Mouse (Mus musculus) lung, adult 2 months (tissue): ENCODE measurements around the gene Arhgef26.

Experiments
- CTCF ChIP-seq: fragments of 200-500 bp; IDR thresholded peaks from 2 replicates; pipeline ENCODE4 v1.5.1; 2011; ENCODE audit warnings: mild to moderate bottlenecking, low read length, control low read depth; ENCODE audit not compliant: insufficient read depth
- POLR2A ChIP-seq: fragments of 200-500 bp; IDR thresholded peaks from 2 replicates; pipeline ENCODE4 v1.6.1; 2011; ENCODE audit warnings: low read depth, mild to moderate bottlenecking, control low read depth, low read length, borderline replicate concordance; ENCODE audit errors: extremely low read depth

DNA sequence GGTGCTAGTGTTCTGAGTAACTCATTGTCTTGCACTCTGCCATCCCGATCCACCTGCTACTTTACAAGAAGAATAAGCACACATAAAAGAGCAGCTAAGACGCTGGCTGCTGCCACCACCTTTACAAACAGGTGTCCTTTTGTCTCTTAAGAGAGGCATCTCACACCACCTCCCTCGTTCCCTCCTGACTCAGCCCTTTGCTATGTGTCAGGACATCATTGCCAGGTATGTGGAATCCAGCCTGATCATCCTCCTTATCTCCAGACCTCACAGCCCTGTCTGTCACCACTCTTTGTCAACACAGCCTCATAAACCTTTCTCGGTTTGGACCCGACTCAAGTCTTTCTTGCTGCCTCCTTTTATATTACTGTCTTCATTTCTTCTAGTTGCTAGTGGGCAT, 29.7 kb downstream of the Arhgef26 start:
- no peak for TF ChIP-seq CTCF
- no peak for TF ChIP-seq POLR2A
